Mouse (Mus musculus): ENCODE results near the gene Itpkc. TPM values are rescaled to one million over a fixed set of nuclear protein-coding genes. Genes with fewer than 3 reads are reported as not detected.
A peak's percentile ranks its signal among the peaks of the same experiment; 100 is the strongest.

Gene Itpkc
- polyA plus RNA-seq, 1 experiment from 2014 or later = 5.9 TPM

GRCm38 (mm10) chr7:27174496-27174895 is 54.0 kb downstream of the Itpkc start:
- peaks cover 49% of the 10 kb centered on the region for H3K36me3 ChIP-seq (ENCODE audit: insufficient read depth)
- H3K4me2 ChIP-seq = no peak overlapping the region
- WGBS = 90% methylated on average over 15 of the region's 15 CpGs
- DNase-seq (no peak), ATAC-seq (ENCODE audit: insufficient read depth) (no peak)
- H3K9ac ChIP-seq = no peak overlapping the region
- H3K4me1 ChIP-seq (ENCODE audit: insufficient read depth) = peaks cover 9% of the 10 kb centered on the region
- H3K4me3 ChIP-seq (ENCODE audit: low read depth, low read length) = no peak overlapping the region
- H3K27me3 ChIP-seq (ENCODE audit: insufficient read depth, low read length) = no peaks in the 10 kb centered on the region
- no peak for TF ChIP-seq CTCF (IDR thresholded peaks at IDR 0.05; ENCODE audit: low read depth)
- H3K27ac ChIP-seq (ENCODE audit: low read depth) = no peak overlapping the region
- H3K9me3 ChIP-seq (ENCODE audit: low read depth, low read length) = no peaks in the 10 kb centered on the region

GRCm38 (mm10) chr7:27170981-27171380 is 57.5 kb downstream of the Itpkc start:
- ATAC-seq (ENCODE audit: insufficient read depth) = no peak
- 86% methylated on average over 3 of the region's 3 CpGs for WGBS
- H3K36me3 ChIP-seq (ENCODE audit: insufficient read depth) = peaks cover 49% of the 10 kb centered on the region

DNA sequence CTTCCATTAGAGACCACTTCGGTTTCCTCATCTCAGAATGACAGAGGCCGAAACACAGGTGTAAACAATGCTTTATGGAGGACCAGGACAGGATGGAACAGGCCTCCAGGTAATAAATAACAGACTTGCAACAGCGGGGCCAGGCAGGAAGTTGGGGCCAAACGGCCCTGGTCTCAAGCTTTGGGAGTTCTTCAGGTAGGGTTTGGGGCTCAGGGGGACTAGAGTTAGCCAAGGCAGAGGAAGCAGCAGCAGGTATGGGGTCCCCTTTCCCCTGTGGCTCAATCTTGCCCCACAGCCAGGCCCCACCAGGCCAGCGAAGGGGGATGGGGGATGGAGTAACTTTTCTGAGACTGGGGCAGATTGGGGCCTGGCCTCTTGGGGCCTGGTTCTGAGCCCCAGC is 60.1 kb downstream of the Itpkc start:
- H3K4me2 ChIP-seq = no peak overlapping the region
- peaks cover 46% of the 10 kb centered on the region for H3K36me3 ChIP-seq (ENCODE audit: insufficient read depth)
- peaks cover 14% of the 10 kb centered on the region for H3K4me1 ChIP-seq (ENCODE audit: insufficient read depth)
- no peak overlapping the region for H3K27ac ChIP-seq (ENCODE audit: low read depth)
- WGBS = 84% methylated on average over 5 of the region's 5 CpGs
- no peak for DNase-seq
- no peak for TF ChIP-seq CTCF (IDR thresholded peaks at IDR 0.05; ENCODE audit: low read depth)
- ATAC-seq (ENCODE audit: insufficient read depth) = no peak
- no peaks in the 10 kb centered on the region for H3K9me3 ChIP-seq (ENCODE audit: low read depth, low read length)
- no peak overlapping the region for H3K4me3 ChIP-seq (ENCODE audit: low read depth, low read length)
- no peak overlapping the region for H3K9ac ChIP-seq
- no peaks in the 10 kb centered on the region for H3K27me3 ChIP-seq (ENCODE audit: insufficient read depth, low read length)

More at GRCm38 (mm10) chr7:27170981-27171380, 57.5 kb downstream of the Itpkc start:
- Histone ChIP-seq H3K4me1 (ENCODE audit: insufficient read depth) (no peaks in the 10 kb centered on the region), H3K9me3 (ENCODE audit: low read depth, low read length) (no peaks in the 10 kb centered on the region), H3K4me2 (no peak overlapping the region), H3K27ac (ENCODE audit: low read depth) (no peak overlapping the region), H3K27me3 (ENCODE audit: insufficient read depth, low read length) (no peaks in the 10 kb centered on the region), H3K4me3 (ENCODE audit: low read depth, low read length) (no peak overlapping the region), H3K9ac (no peak overlapping the region)
- DNase-seq = no peak
- no peak for TF ChIP-seq CTCF (IDR thresholded peaks at IDR 0.05; ENCODE audit: low read depth)

DNA sequence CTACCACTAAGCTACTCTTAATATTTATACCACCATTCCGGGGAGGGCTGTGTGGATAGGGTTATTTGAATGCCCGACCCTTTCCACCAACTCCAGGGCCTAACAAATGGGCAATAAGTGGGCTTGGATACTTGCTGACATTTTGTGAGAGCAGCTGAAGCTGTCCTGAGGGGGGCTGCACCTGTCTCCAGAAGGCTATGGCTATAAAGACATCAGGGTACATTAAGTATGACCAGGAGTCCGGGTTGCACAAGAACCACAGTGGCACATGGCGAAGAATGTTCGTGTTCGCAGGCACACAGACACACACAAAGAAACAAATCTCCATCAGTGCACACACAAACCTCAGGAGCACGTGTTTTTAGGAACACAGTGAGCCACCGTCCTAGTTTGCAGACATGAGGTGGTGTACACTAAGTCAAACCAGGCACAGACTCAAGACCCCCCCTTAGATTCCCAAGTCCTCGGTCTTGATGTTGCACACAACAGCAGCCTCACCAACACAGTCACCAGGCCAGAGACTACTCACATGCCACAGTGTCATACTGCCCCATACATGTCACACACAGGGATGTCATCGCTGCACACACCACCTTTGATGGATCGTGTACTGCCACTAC is 60.9 kb downstream of the Itpkc start:
- peaks cover 18% of the 10 kb centered on the region for H3K4me1 ChIP-seq (ENCODE audit: insufficient read depth)
- H3K36me3 ChIP-seq (ENCODE audit: insufficient read depth) = peaks cover 46% of the 10 kb centered on the region
- ATAC-seq (ENCODE audit: insufficient read depth) = no peak
- 70% methylated on average over 11 of the region's 11 CpGs for WGBS
- H3K9me3 ChIP-seq (ENCODE audit: low read depth, low read length) = no peaks in the 10 kb centered on the region
- H3K9ac ChIP-seq = peak overlapping the region; percentile 85
- DNase-seq = no peak
- H3K27ac ChIP-seq (ENCODE audit: low read depth) = peak overlapping the region; percentile 98; the same call in 1 of the 2 replicates
- H3K27me3 ChIP-seq (ENCODE audit: insufficient read depth, low read length) = no peaks in the 10 kb centered on the region
- peak overlapping the region; percentile 82 for H3K4me2 ChIP-seq
- TF ChIP-seq CTCF (IDR thresholded peaks at IDR 0.05; ENCODE audit: low read depth) = no peak
- peak overlapping the region; percentile 71 for H3K4me3 ChIP-seq (ENCODE audit: low read depth, low read length)

GRCm38 (mm10) chr7:27166614-27167474 is 61.6 kb downstream of the Itpkc start, which contains the start of gene Egln2:
Gene Egln2 (minus strand): TSS chr7:27166802.
- peak; percentile 96 for DNase-seq
- 2% methylated on average over 54 of the region's 61 CpGs for WGBS
- peak within 1 kb of the TSS; percentile 98 for H3K27ac ChIP-seq (ENCODE audit: low read depth)
- peaks cover 18% of the 10 kb centered on the region for H3K4me1 ChIP-seq (ENCODE audit: insufficient read depth)
- peaks cover 46% of the 10 kb centered on the region for H3K36me3 ChIP-seq (ENCODE audit: insufficient read depth)
- peak within 1 kb of the TSS; percentile 85 for H3K9ac ChIP-seq
- no peaks in the 10 kb centered on the region for H3K9me3 ChIP-seq (ENCODE audit: low read depth, low read length)
- no peak for TF ChIP-seq CTCF (IDR thresholded peaks at IDR 0.05; ENCODE audit: low read depth)
- peak; percentile 86 for ATAC-seq (ENCODE audit: insufficient read depth)
- peak within 1 kb of the TSS; percentile 71 for H3K4me3 ChIP-seq (ENCODE audit: low read depth, low read length)
- H3K27me3 ChIP-seq (ENCODE audit: insufficient read depth, low read length) = no peaks in the 10 kb centered on the region
- H3K4me2 ChIP-seq = peak within 1 kb of the TSS; percentile 82

DNA sequence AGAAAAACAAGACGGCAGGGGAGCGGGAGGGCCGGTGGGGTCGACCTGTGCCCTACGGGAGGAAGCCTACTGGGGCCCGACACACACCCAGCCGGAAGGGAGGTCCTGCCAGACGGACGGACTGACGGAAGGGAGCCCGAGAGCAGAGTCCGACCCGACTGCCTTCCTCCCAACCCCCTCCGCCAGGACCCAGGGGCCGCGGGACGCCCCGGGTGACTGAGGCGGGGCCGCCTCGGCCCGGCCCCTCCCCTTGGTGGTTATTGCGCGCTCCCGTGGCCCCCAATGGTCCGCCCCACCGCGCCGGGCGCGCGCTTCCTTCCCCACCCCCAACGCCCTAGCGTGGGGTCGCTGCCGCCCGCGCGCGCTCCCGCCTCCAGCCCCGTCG is 62.2 kb downstream of the Itpkc start:
- Histone ChIP-seq H3K4me2 (peak overlapping the region; percentile 82), H3K9me3 (ENCODE audit: low read depth, low read length) (no peaks in the 10 kb centered on the region), H3K27me3 (ENCODE audit: insufficient read depth, low read length) (no peaks in the 10 kb centered on the region), H3K36me3 (ENCODE audit: insufficient read depth) (peaks cover 46% of the 10 kb centered on the region), H3K4me1 (ENCODE audit: insufficient read depth) (peaks cover 18% of the 10 kb centered on the region), H3K9ac (peak overlapping the region; percentile 85), H3K4me3 (ENCODE audit: low read depth, low read length) (peak overlapping the region; percentile 71), H3K27ac (ENCODE audit: low read depth) (peak overlapping the region; percentile 98)
- peak; percentile 92 for DNase-seq
- ATAC-seq (ENCODE audit: insufficient read depth) = peak; percentile 72
- WGBS = under 1% methylated on average over 43 of the region's 43 CpGs
- TF ChIP-seq CTCF (IDR thresholded peaks at IDR 0.05; ENCODE audit: low read depth) = no peak

GRCm38 (mm10) chr7:27165696-27166095 is 62.8 kb downstream of the Itpkc start:
- peaks cover 18% of the 10 kb centered on the region for H3K4me1 ChIP-seq (ENCODE audit: insufficient read depth)
- H3K4me2 ChIP-seq = peak overlapping the region; percentile 82
- WGBS = 2% methylated on average over 8 of the region's 8 CpGs
- H3K9me3 ChIP-seq (ENCODE audit: low read depth, low read length) = no peaks in the 10 kb centered on the region
- peak overlapping the region; percentile 98; the same call in 1 of the 2 replicates for H3K27ac ChIP-seq (ENCODE audit: low read depth)
- peak overlapping the region; percentile 85 for H3K9ac ChIP-seq
- no peak for ATAC-seq (ENCODE audit: insufficient read depth)
- H3K36me3 ChIP-seq (ENCODE audit: insufficient read depth) = peaks cover 44% of the 10 kb centered on the region
- no peaks in the 10 kb centered on the region for H3K27me3 ChIP-seq (ENCODE audit: insufficient read depth, low read length)
- DNase-seq = no peak
- TF ChIP-seq CTCF (IDR thresholded peaks at IDR 0.05; ENCODE audit: low read depth) = no peak
- H3K4me3 ChIP-seq (ENCODE audit: low read depth, low read length) = peak overlapping the region; percentile 71

Measured in lung, embryonic 14.5 days (tissue).